Mouse (Mus musculus) embryonic facial prominence, embryonic 14.5 days (tissue): Measurements from ENCODE around the gene Tmcc2. TPM values are rescaled to one million over a fixed set of nuclear protein-coding genes. Genes with fewer than 3 reads are reported as not detected.

ENCODE experiments used
- ATAC-seq: fragments of 200-750 bp; cut with Nextera tagmentation; 2 replicates; pipeline ENCODE4 v1.8.0; 2017; ENCODE audit warnings: low read depth, moderate number of reproducible peaks, moderate TSS enrichment
- DNase-seq: peaks from one replicate; pipeline ENCODE4 v3.0.0-alpha.2; 2015; ENCODE audit warnings: low spot score
- H3K27ac ChIP-seq: fragments of 300-500 bp; sonication (generic); replicated peaks from 2 replicates; pipeline ENCODE4 v1.5.1; 2014; ENCODE audit warnings: low read depth, mild to moderate bottlenecking, low read length, moderate library complexity
- H3K27me3 ChIP-seq: fragments of 300-500 bp; sonication (generic); replicated peaks from 2 replicates; pipeline ENCODE4 v1.6.1; 2014; ENCODE audit warnings: low read length; ENCODE audit not compliant: control insufficient read depth, insufficient read depth
- H3K36me3 ChIP-seq: fragments of 300-500 bp; sonication (generic); 2 replicates; pipeline ENCODE4 v1.6.1; 2014; ENCODE audit warnings: low read length, mixed read lengths; ENCODE audit not compliant: control insufficient read depth, insufficient read depth
- H3K4me1 ChIP-seq: fragments of 300-500 bp; sonication (generic); 2 replicates; pipeline ENCODE4 v1.6.1; 2014; ENCODE audit warnings: antibody characterized with exemption, low read length; ENCODE audit not compliant: control insufficient read depth, insufficient read depth
- H3K4me2 ChIP-seq: fragments of 300-500 bp; sonication (generic); 2 replicates; pipeline ENCODE4 v1.6.1; 2014; ENCODE audit warnings: low read depth, mild to moderate bottlenecking, low read length, moderate library complexity, mixed read lengths
- H3K4me3 ChIP-seq: fragments of 300-500 bp; sonication (generic); 2 replicates; pipeline ENCODE4 v1.5.1; 2014; ENCODE audit warnings: low read depth, mild to moderate bottlenecking, low read length
- H3K9ac ChIP-seq: fragments of 300-500 bp; sonication (generic); 2 replicates; pipeline ENCODE4 v1.6.1; 2014; ENCODE audit warnings: low read depth, mild to moderate bottlenecking, low read length, moderate library complexity, mixed read lengths
- H3K9me3 ChIP-seq: fragments of 300-500 bp; sonication (generic); 2 replicates; pipeline ENCODE4 v1.6.1; 2016; ENCODE audit warnings: low read length; ENCODE audit not compliant: control insufficient read depth
- WGBS: fragments of 180-500 bp; shearing (Covaris S2); extraction: QIAGEN DNeasy Blood & Tissue Kit; methylation state at CpG from one replicate; pipeline ENCODE4 v1.1.7; 2014; 5-methylcytosine and 5-hydroxymethylcytosine counted together
- polyA plus RNA-seq: library from polyadenylated mRNA; unstranded; fragments of >200 nt; fragmentation: Nextera tagmentation; extraction: Ambion mirVana; gene quantifications from 2 replicates; pipeline ENCODE4 v1.2.1, GENCODE M21; 2014

Tmcc2 gene
- polyA plus RNA-seq, 1 experiment from 2014 or later, result 10.2 TPM

DNA sequence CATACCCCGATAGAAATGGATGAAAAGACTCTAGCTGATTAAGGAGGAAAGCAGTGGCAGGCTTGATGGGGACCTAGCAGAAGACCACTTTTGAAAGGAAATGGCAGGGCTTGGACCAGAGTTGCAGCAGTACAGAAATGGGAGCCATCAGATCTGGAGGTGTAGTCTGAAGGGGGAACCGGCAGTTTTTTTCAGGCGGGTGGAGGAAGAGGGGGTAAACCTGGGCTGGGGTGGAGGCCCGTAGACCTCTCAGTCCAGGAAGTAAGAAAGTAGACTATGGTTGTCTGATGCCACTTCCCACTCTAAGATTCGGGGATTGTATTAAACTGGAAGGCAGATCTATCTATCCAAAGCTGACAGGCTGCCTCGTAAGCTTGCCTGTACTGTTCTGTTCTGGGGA lies 54.2 kb downstream of the Tmcc2 start:
- no peak overlapping the region for H3K4me2 ChIP-seq
- 74% methylated on average over 6 of the region's 6 CpGs for WGBS
- DNase-seq, result no peak
- no peak overlapping the region for H3K9ac ChIP-seq
- H3K9me3 ChIP-seq, result no peaks in the 10 kb centered on the region
- no peaks in the 10 kb centered on the region for H3K27me3 ChIP-seq
- H3K27ac ChIP-seq, result no peak overlapping the region
- no peaks in the 10 kb centered on the region for H3K36me3 ChIP-seq
- ATAC-seq, result no peak
- H3K4me3 ChIP-seq, result no peak overlapping the region
- peaks cover 23% of the 10 kb centered on the region for H3K4me1 ChIP-seq

DNA sequence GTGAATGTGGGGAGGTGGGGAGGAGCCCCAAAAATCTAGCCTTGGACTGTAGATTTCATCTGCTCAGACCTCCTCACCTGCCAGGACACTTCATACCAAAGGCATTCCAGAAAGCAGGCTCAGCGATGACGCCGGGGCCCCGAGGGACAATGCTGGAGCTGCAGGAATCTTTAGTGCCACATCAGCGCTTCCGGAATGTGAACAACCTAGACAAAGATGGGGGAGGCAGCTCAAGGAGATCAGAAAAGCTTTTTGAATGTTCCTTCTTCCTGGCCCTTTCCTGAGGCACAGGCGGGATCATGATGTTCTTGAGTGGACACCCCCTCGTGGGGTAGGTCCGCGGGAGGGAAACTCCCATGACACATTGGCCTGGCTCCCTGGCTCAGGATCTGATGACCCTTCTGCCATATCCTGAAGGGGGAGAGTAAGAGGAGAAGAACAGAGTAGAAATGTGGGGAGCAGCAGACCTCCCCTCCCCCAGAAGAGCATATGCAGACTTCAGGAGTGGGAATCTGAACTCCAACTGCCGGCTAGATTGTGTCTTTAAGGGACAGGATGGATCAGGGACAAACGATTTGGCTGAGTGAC lies 55.6 kb downstream of the Tmcc2 start:
- Histone ChIP-seq H3K4me3 (no peak overlapping the region), H3K4me2 (no peak overlapping the region), H3K4me1 (peaks cover 23% of the 10 kb centered on the region), H3K27me3 (no peaks in the 10 kb centered on the region), H3K9me3 (no peaks in the 10 kb centered on the region), H3K27ac (no peak overlapping the region), H3K9ac (no peak overlapping the region), H3K36me3 (no peaks in the 10 kb centered on the region)
- DNase-seq (peak; percentile 70), ATAC-seq (no peak; the same call in 1 of the 2 replicates)
- 47% methylated on average over 12 of the region's 12 CpGs for WGBS

DNA sequence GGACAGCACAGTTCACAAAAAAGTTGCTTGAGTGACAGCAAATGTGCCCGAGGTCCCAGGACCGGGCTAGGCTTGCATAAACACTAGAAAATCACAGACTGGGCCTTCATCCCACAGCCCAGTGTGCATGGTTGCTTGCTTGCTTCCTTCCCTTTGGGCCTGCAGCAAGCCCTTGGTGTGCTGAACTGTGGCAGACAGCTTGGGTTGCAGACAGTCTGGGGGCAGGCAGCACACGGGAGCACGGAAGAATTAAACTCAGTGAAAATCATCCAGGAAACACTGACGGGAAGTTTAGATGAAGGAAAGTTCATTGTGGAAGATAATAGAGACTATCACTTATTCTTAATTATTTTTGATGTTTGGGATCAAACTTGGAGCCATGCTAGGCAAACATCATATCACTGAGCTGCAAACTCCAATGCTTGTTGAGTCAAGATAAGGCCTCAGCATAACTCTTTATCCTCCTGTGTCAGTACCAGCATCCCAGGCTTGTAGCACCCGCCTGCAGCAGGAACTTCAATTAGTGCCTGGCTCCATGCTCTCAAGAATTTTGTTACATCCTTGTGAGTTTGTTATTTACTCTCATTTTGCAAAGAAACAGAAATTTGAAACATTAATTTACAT lies 56.8 kb downstream of the Tmcc2 start:
- DNase-seq (no peak), ATAC-seq (0 out of 2 replicates have a peak, but pooled peaks have one; percentile 13)
- Histone ChIP-seq H3K4me1 (peaks cover 23% of the 10 kb centered on the region), H3K27me3 (no peaks in the 10 kb centered on the region), H3K4me3 (no peak overlapping the region), H3K9ac (no peak overlapping the region), H3K27ac (no peak overlapping the region; the same call in 1 of the 2 replicates), H3K4me2 (no peak overlapping the region), H3K36me3 (no peaks in the 10 kb centered on the region), H3K9me3 (no peaks in the 10 kb centered on the region)
- WGBS, result 23% methylated on average over 6 of the region's 6 CpGs

DNA sequence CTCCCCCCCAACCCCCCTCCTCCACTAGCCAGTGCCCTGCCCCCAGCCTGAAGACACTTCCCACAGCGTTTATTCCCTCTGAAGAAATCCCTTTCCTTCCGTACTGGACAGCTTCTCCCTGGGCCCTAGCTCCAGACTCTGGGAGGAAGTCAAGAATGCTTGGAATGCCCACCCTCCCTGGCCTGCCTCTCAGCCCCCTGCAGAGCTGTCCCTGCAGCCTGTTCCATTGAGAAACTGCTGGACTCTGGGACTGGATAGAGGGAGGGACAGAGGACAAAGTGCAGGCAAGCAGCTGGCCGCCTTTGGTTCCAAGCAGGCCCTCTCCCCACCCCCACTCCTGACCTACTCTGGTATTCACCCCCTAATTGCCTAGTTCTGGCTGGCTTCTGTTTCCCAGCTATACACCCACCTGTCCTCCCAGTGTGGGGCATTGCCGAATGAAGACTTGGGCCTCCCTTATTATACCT lies 57.4 kb downstream of the Tmcc2 start:
- H3K4me2 ChIP-seq, result no peak overlapping the region
- 5% methylated on average over 4 of the region's 4 CpGs for WGBS
- no peaks in the 10 kb centered on the region for H3K36me3 ChIP-seq
- no peak overlapping the region for H3K4me3 ChIP-seq
- DNase-seq, result peak; percentile 82
- no peak overlapping the region for H3K27ac ChIP-seq
- H3K9me3 ChIP-seq, result no peaks in the 10 kb centered on the region
- peaks cover 23% of the 10 kb centered on the region for H3K4me1 ChIP-seq
- H3K27me3 ChIP-seq, result no peaks in the 10 kb centered on the region
- H3K9ac ChIP-seq, result no peak overlapping the region
- ATAC-seq, result peak; percentile 84

DNA sequence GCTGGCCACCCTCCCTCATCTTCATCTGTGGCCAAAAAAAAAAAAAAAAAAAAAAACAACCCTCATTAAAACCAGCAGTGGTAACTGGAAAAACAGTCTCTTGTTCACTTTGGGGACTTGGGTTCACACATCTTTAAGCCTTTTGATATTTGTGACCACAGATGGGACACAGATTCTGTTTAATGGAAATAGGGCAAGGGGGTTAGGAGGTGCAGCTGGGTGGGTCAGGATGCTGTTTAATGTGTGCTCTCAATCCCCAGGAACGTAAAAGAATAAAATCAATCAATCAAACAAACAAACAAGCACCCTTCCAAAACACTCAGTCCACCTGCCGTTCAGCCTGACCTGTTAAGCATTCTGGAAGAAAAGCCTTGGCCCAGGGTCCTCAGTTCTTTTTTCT lies 57.9 kb downstream of the Tmcc2 start:
- Histone ChIP-seq H3K27ac (no peak overlapping the region), H3K27me3 (no peaks in the 10 kb centered on the region), H3K4me1 (peaks cover 23% of the 10 kb centered on the region), H3K4me2 (no peak overlapping the region), H3K9me3 (no peaks in the 10 kb centered on the region), H3K4me3 (no peak overlapping the region), H3K36me3 (no peaks in the 10 kb centered on the region), H3K9ac (no peak overlapping the region)
- WGBS, result 10% methylated on average over 2 of the region's 2 CpGs
- ATAC-seq (no peak), DNase-seq (no peak)

DNA sequence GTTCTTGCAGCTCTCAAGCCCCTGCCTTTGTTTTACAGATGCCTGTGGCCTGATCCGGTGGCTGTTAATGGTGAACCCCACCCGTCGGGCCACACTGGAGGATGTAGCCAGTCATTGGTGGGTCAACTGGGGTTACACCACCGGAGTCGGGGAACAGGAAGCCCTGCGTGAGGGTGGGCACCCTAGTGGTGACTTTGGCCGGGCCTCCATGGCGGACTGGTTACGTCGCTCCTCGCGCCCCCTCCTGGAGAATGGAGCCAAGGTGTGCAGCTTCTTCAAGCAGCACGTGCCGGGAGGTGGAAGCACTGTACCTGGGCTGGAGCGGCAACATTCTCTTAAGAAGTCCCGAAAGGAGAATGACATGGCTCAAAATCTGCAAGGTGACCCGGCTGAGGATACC lies 59.8 kb downstream of the Tmcc2 start:
- WGBS, result 90% methylated on average over 17 of the region's 17 CpGs
- Histone ChIP-seq H3K4me2 (no peak overlapping the region), H3K36me3 (no peaks in the 10 kb centered on the region), H3K9me3 (no peaks in the 10 kb centered on the region), H3K27ac (no peak overlapping the region), H3K27me3 (no peaks in the 10 kb centered on the region), H3K9ac (no peak overlapping the region), H3K4me1 (peaks cover 30% of the 10 kb centered on the region), H3K4me3 (no peak overlapping the region)
- no peak for ATAC-seq
- DNase-seq, result no peak

DNA sequence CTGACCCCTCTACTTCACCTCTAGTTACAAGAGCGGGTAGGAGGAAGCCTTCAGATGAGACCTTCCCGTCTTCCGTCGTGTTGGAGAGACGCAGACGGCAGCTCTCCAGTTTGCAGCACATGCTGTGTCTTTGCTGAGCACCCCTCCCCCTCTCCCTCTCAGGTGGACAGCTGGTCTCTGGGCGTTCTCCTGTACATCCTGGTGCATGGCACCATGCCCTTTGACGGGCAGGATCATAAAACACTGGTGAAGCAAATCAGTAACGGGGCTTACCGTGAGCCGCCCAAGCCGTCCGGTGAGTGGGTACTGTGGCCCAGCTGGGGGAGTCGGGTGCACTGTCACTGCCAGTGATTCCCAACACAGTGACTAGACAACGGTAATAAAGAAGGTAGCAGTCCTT lies 60.7 kb downstream of the Tmcc2 start:
- H3K4me2 ChIP-seq, result no peak overlapping the region
- 88% methylated on average over 15 of the region's 15 CpGs for WGBS
- H3K9me3 ChIP-seq, result no peaks in the 10 kb centered on the region
- no peak overlapping the region for H3K4me3 ChIP-seq
- H3K27ac ChIP-seq, result no peak overlapping the region
- no peak for DNase-seq
- H3K27me3 ChIP-seq, result no peaks in the 10 kb centered on the region
- no peak for ATAC-seq
- H3K36me3 ChIP-seq, result no peaks in the 10 kb centered on the region
- no peak overlapping the region for H3K9ac ChIP-seq
- H3K4me1 ChIP-seq, result peaks cover 27% of the 10 kb centered on the region

DNA sequence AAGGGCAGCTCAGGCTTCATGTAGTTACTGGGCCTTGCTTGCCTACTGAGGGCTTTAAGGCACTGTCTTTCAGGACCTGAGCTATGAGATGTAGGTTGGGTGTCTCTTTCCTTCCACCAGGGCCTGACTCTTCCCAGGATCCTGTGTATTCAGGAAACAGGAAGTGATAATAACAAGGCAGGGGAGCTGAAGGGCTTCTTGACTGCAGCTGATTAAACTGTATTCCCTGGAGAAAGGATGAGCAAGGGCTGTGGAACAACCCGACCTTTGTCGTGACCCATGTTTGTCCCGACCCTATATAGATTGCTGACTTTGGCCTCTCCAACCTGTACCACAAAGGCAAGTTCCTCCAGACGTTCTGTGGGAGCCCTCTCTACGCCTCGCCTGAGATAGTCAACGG lies 61.4 kb downstream of the Tmcc2 start:
- Histone ChIP-seq H3K9me3 (no peaks in the 10 kb centered on the region), H3K9ac (no peak overlapping the region), H3K27me3 (no peaks in the 10 kb centered on the region), H3K4me1 (peaks cover 20% of the 10 kb centered on the region), H3K4me2 (no peak overlapping the region), H3K27ac (no peak overlapping the region), H3K36me3 (no peaks in the 10 kb centered on the region), H3K4me3 (no peak overlapping the region)
- no peak for DNase-seq
- no peak for ATAC-seq
- 74% methylated on average over 7 of the region's 7 CpGs for WGBS

DNA sequence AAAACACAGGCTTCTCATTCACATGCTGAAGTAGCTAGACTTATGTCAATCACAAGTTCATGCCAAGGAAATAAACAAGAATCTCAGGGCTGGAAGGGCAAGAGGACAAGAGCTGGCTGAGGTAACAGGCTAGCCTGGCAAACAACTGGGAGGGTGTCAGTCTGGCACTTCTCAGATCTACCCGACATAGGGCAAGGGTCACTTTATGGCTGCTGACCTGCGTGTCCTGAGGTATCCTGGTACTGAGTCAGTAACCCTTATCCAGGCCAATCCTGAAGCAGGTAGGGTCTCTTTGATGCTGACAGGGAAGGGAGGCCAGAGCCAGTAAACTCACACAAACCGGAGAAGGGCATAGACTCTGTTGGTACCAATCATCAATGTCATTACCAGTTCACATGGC lies 62.5 kb downstream of the Tmcc2 start:
- 68% methylated on average over 3 of the region's 3 CpGs for WGBS

More for the DNA sequence above, 62.5 kb downstream of the Tmcc2 start:
- no peak overlapping the region for H3K9ac ChIP-seq
- no peak overlapping the region for H3K27ac ChIP-seq
- ATAC-seq, result no peak
- H3K4me2 ChIP-seq, result no peak overlapping the region
- H3K36me3 ChIP-seq, result no peaks in the 10 kb centered on the region
- no peaks in the 10 kb centered on the region for H3K9me3 ChIP-seq
- H3K27me3 ChIP-seq, result no peaks in the 10 kb centered on the region
- peaks cover 9% of the 10 kb centered on the region for H3K4me1 ChIP-seq
- H3K4me3 ChIP-seq, result no peak overlapping the region
- DNase-seq, result no peak
